Mouse (Mus musculus) Patski (cell line): ENCODE measurements around the gene Rhou. TPM values are rescaled to one million over a fixed set of nuclear protein-coding genes. Genes with fewer than 3 reads are reported as not detected.
"Not testable (repeated sequence)": the region's sequence is repeated elsewhere in the genome, so short reads cannot be mapped to it uniquely, and the experiment has no call there.

Source experiments
- ATAC-seq: fragments of 100-300 bp; one replicate; pipeline ENCODE4 v1.8.0; 2021
- CTCF ChIA-PET: fragments of 350-600 bp; sonication (Branson Sonifier 250); formaldehyde crosslinking; loops from one replicate; lab custom pipeline; 2022; ENCODE audit warnings: inconsistent platforms; lab: Charles Lee
- POLR2A ChIA-PET: fragments of 350-600 bp; sonication (Branson Sonifier 250); formaldehyde crosslinking; loops from one replicate; lab custom pipeline; 2022; ENCODE audit warnings: antibody characterized with exemption, inconsistent platforms; lab: Charles Lee
- DNase-seq: peaks from one replicate; pipeline ENCODE4 v3.0.0-alpha.2; 2011; ENCODE audit warnings: low read depth, low spot score
- H3K27me3 ChIP-seq: fragments of 371-371 bp; one replicate; pipeline ENCODE4 v1.5.1; 2021
- CTCF ChIP-seq: fragments of 100-300 bp; IDR thresholded peaks from one replicate; pipeline ENCODE4 v1.5.1; 2021
- in situ Hi-C: fragments of 300-500 bp; cut with MboI; formaldehyde crosslinking; loops from 3 replicates; pipeline ENCODE4 v1.11.1; 2018; ENCODE audit warnings: low pct_unique_long_range_greater_than_20kb, mixed read lengths
- polyA plus RNA-seq: library from polyadenylated mRNA; unstranded; gene quantifications from one replicate; pipeline ENCODE4 v1.2.3, GENCODE M21; 2021

The Rhou gene
- polyA plus RNA-seq: 73.3 TPM

- ChIA-PET CTCF (interaction anchor here (1.0 to 7.2 kb wide), 14 partner anchors 10 to 131 kb away, joined by 3 to 37 read pairs (median 12); no protein-coding TSS in a partner anchor), POLR2A (interaction anchor here (0.8 to 2.9 kb wide), 10 partner anchors 9 to 133 kb away, joined by 3 to 12 read pairs (median 4); no protein-coding TSS in a partner anchor)
- TF ChIP-seq CTCF: peak; percentile 100
- peak; percentile 78 for ATAC-seq
- H3K27me3 ChIP-seq: no peaks in the 10 kb centered on the region
- in situ Hi-C loops: loop anchor here (5.0 kb wide), 2 partner anchors 74 to 114 kb away; no protein-coding TSS in a partner anchor
- no peak for DNase-seq
Observed at GRCm38 (mm10) chr8:123653308-123653993, at the start of gene Rhou. Gene Rhou, plus strand, starts transcription at chr8:123653929.

GRCm38 (mm10) chr8:123612652-123613051, 41.1 kb upstream of the Rhou start:
- H3K27me3 ChIP-seq, CTCF ChIA-PET, in situ Hi-C loops, POLR2A ChIA-PET, DNase-seq, ATAC-seq: not testable (repeated sequence)

DNA sequence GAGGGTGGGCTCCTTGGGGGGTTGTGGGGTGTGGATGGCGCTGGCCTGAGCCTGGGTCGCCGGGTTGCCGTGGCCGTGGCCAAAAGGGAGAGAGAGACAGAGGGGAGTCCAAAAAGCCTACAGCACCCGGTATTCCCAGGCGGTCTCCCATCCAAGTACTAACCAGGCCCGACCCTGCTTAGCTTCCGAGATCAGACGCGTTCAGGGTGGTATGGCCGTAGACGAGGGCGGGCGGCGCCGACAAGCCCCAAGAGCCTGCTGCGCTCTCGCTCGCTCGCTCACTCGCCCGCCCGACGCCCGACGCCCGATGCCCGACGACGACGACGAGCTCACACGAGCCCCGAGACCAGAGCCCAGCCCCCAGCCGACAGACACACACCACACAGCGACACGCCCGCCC, 30.2 kb upstream of the Rhou start:
- POLR2A ChIA-PET, DNase-seq, in situ Hi-C loops, CTCF ChIA-PET, ATAC-seq, H3K27me3 ChIP-seq: not testable (repeated sequence)

DNA sequence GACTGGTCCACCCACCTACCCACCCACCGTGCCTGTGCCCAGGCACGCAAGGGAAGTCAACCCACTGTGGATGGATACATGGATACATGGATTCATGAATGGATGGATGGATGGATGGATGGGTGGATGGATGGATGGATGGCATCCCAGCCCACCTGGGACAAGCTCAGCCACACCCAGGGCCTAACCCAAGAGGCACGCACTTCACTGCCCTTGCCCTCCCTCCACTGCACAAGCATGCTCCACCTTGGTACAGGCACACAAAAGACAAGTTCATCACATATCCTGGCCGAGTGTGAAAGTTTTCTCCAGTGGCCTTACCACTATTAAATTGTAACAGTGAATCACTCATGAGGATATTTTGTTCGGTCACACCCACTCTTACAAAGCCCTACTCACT, 29.5 kb upstream of the Rhou start:
- in situ Hi-C loops: no loop called here
- peaks cover 3% of the 10 kb centered on the region for H3K27me3 ChIP-seq
- no peak for TF ChIP-seq CTCF

DNA sequence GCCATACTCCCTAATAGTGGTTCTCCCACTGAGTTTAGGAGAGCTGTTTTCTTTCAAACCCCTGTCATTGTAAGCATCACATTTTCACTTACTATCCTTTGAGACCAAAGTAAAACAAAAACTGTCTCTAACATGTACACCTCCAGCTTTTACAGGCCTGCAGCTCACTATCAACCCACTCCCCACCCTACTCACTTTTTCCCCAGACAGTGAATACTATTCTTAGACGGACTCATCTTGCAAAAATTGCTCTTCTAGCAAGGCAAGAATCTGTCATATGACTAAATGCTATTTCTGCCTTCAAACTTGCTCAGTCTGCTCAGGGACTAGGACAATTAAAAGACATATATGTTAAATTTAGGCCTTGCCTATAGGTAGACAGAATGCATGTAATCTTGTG, 29.0 kb upstream of the Rhou start:
- no peak for ATAC-seq
- no peak for DNase-seq
- H3K27me3 ChIP-seq: peaks cover 3% of the 10 kb centered on the region
- TF ChIP-seq CTCF: no peak
- in situ Hi-C loops: no loop called here
- POLR2A ChIA-PET: no interaction called here
- CTCF ChIA-PET: no interaction called here

More for the DNA sequence above, 29.5 kb upstream of the Rhou start:
- ATAC-seq: no peak
- POLR2A ChIA-PET: no interaction called here
- no peak for DNase-seq
- CTCF ChIA-PET: no interaction called here

DNA sequence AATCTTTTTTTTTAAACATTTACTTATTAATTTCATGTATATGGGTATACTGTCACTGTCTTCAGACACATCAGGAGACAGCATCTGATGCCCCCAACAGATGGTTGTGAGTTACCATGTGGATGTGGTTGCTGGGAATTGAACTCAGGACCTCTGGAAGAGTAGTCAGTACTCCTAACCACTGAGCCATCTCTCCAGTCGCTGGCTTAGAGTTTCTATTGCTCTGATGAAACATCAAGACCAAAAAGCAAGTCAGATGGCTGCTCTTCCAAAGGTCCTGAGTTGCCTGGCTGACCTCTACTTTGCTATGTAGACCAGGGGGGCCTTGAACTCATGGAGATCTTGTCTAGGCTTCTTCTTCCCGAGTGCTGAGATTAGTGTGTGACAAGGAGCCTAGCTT, 28.0 kb upstream of the Rhou start:
- no peak for ATAC-seq
- H3K27me3 ChIP-seq: peaks cover 3% of the 10 kb centered on the region
- no peak for DNase-seq
- no peak for TF ChIP-seq CTCF
- CTCF ChIA-PET: no interaction called here
- POLR2A ChIA-PET: no interaction called here
- in situ Hi-C loops: no loop called here

GRCm38 (mm10) chr8:123627410-123628147, 26.1 kb upstream of the Rhou start:
- H3K27me3 ChIP-seq: peaks cover 3% of the 10 kb centered on the region
- in situ Hi-C loops: no loop called here
- POLR2A ChIA-PET: interaction anchor here (0.6 kb wide), 1 partner anchor 227 kb away, joined by 8 read pairs; no protein-coding TSS in a partner anchor
- ATAC-seq (no peak), DNase-seq (no peak)
- CTCF ChIA-PET: interaction anchor here (1.5 to 4.2 kb wide), 5 partner anchors 17 to 154 kb away, joined by 3 to 30 read pairs (median 5); partner anchors contain the start of gene Gas8
- TF ChIP-seq CTCF: peak; percentile 55

DNA sequence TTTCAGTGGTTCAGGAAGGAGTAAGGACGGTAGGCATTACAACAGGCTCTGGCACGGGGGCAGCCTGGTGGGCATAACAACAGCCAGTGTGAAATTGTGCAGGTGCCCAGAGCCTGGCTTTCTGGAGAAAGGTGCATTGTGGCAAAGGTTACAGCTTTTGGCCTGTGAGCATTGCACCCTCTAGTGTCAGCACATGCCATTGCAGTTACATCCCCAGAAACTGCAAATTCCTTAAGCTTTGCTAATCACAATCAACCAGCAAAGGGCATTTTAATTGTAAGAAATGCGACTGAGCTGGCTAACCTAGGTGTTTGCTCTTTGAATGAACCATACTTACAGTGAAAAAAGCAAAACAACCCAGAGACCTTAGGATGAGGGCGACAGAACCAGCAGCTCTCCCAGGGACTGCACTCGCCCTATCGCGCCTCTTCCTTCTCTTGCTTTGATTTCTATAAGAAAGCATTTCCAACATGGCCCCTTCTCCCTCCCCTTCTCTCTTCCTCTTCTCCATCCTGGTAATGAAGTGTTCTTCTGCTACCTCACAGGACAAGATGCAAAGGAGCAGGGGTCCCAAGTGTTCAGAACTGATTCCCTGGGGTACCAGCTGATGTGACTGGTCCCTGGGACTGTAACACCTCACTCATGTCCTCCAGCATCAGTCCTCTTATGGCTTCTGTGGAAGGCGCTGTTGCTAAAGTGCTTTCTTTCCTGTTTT, 25.3 kb upstream of the Rhou start:
- peaks cover 3% of the 10 kb centered on the region for H3K27me3 ChIP-seq
- peak; percentile 92 for TF ChIP-seq CTCF
- no peak for ATAC-seq
- ChIA-PET POLR2A (no interaction called here), CTCF (interaction anchor here (1.1 to 4.2 kb wide), 8 partner anchors 16 to 153 kb away, joined by 3 to 30 read pairs (median 4); partner anchors contain the start of gene Gas8)
- in situ Hi-C loops: no loop called here
- DNase-seq: no peak

DNA sequence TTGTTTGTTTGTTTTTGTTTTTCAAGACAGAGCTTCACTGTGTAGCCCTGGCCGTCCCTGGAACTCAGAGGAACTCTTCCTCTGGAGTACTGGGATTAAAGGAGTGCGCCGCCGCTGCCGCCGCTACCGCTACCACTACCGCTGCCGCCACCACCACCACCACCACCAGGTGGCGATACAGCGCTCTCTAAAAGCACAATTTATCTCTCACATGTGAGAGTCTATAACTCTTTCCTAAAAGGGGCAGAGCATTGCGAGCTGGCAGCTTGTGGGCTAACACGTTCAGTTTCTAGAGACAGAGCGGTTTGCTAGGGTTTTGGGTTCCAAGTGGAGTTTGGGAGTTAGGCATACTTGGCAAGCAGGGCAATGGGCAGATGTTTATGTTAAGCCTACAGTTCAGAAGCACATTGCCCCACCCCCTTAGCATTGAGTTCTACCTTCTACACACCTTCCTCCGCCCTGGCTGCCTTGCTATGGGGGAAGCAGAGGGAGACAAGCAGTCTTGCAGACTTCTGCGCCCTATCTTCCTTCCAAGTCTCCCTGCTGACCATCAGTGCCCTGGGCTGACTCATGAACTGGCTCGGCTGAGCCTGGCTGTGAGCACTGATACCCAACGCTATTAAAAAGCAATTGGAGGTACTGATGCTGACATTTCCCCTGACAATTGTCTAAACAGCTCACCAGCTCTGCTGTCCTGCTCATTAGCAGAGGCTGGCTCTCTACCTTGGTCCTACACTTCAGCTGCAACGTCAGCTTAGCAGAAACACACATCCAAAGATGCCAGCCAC, 24.6 kb upstream of the Rhou start:
- in situ Hi-C loops: no loop called here
- peaks cover 3% of the 10 kb centered on the region for H3K27me3 ChIP-seq
- ChIA-PET CTCF (interaction anchor here (1.0 to 4.2 kb wide), 9 partner anchors 16 to 155 kb away, joined by 3 to 30 read pairs (median 4); partner anchors contain the start of gene Gas8), POLR2A (no interaction called here)
- DNase-seq (no peak), ATAC-seq (peak; percentile 45)
- TF ChIP-seq CTCF: peak; percentile 88
